Mouse (Mus musculus) hindlimb bud, embryonic 11.5 days (tissue): ENCODE measurements around the gene Chrna3.

Experiments
- DNase-seq: peaks from one replicate; pipeline ENCODE4 v3.0.0-alpha.2; 2012; ENCODE audit warnings: low read depth, low spot score; ENCODE audit errors: extremely low spot score

The Chrna3 gene

DNA sequence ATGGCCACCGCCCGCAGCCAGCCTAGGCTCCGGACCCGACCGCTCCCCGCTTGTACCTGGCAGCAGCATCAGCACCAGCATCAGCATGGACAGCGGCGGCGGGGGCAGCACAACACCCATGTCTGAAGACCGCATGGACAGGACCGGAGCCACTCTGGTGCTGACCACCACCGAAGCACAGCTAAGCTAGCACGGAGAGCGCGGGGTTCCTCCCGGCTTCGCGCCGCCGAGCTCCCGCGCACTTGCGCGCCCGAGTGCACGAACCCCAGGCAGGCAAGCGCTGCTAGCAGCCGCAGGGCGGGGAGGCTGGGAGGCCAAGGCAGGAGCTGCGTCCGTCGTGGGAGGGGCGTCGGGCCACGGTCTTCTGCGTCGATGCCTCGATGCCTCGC, at the start of gene Chrna3:
Chrna3 (minus strand) TSS at position 288 of the 389 bp plus-strand sequence.
- DNase-seq, result no peak

DNA sequence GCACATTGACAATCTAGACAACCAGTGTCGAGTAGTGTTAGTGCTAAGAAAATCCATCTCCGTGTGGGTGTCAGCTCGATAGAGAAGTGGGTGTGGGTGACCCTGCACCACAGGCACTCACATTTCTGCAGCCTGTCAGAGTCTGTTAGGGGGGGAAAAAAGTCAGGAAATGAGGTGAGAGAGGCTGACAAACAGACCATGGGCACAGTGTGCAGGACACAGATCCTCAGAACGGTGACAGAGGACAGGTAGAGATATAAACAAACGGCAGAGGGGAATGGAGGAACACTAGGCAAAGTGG, 41.6 kb upstream of the Chrna3 start:
- no peak for DNase-seq

DNA sequence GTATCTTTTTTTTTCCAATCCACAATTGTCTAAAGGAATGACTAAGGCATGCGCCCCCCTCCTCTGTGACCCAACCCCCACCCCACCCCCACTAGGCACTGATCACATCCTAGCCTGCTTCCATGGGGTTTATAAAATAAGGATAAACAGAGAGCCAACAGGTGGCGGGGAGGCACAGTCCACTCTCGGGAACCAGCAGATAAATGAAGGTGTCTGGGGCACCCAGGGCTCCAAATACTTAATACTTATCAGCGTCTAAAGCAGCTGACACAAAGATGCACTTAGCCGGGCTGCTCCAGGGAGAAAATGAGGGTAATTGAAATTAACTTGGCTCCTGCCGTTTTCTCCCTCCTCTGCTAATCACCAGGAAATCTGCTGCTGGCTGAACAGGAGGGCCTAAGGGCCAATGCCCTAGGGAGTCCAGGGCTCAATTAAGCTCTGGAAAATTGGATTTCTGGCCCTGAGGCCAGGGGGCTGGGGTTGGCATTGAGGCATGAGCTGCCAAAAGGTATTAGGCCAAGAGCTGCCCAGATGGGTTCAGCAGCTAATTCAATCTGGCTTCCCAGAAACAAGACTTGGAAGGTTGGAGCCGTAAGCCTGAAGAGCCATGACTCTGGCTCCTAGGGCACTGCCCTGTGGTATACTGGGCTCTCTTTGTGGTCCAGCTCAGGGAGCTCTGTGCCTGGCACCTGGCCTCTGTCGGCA, 41.0 kb upstream of the Chrna3 start:
- DNase-seq, result no peak

DNA sequence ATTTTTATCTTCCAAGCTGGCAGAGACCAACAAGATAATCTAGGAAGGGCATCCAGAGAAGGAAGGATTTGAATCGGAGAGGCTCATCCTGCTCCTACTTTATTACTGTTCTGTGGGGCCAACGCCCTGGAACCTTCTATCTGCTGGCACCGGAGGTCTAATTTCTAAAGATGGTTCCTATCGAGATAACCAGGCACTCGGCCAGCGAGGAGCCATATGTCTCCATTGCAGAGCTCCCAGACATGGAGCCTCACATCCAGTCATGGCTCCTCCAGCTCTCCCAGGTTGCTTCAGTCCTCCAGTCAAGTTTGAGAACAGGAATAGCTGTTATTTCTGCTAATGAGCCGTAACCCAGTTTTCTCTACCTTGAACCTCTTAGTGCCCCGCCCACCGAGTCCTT, 38.9 kb upstream of the Chrna3 start:
- no peak for DNase-seq

DNA sequence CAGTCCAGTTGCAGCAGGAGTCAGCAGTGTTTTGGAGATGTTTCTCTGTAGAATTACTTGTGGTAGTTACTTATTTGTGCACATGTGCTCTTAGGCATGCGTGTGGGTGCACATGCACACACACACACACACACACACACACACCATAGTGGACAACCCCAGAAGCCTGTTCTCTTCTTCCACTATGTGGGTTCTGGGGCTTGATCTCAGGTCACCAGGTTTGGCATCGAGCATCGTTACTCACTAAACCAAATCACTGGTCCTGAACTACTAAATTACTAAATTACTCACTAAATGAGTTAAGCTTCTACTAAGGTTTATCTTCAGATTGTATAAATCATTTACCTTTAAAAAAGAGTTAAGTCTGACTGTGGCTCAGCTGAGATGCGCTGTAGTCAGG, 31.7 kb upstream of the Chrna3 start:
- no peak for DNase-seq

DNA sequence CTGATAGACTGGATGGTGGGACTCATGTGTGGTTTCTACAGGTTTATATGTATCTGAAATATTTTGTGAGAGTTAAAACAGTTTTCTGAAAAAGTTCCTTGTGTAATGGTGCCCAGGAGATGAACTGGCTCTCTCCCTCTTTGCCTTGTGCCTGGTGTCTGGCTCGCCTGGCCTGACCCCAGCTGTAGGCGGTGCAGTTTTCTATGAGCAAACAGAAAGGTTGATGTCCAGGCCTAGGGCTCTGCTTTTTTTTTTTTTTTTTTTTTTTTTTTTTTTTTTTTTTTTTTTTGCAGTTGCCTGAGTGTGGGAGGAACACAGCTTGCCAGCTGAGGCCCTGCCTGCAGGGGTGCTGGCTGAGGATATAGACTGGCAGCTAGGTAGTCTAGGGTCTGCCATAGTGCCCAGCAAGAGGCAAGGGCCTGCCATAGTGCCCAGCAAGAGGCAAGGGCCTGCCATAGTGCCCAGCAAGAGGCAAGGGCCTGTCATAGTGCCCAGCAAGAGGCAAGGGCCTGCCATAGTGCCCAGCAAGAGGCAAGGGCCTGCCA, 29.1 kb upstream of the Chrna3 start:
- no peak for DNase-seq

DNA sequence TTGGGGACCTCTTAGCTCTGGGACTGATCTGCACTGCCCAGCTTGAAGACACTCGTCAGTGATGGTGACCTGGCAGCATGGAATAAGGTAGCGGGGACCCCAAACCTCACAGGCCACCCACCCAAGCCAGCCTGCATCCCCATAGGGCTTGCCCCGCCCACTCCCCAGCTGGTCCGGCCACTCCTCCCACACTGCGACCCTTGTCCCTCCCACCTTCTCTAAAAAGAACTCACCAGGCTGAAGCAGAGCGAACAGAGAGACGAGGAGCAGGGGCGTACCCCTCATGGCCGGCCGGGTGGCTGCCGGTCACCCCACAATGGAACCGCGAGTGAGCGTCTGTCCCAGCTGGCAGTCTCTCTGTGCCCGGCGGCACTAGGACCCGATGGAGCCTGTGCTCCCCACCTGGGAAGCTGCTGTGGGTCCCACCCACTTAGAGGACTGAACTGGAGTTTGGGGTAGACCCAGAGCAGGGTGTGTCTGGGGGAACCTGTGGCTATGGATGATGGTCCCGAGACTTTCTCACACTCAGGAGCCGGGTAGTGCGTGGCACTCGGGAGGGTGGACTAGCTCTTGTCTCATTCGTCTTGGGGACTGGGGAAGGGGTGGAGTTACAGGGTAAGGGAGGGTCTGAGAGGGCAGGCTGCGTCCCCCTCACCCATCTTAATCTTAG, 22.0 kb upstream of the Chrna3 start, which contains the start of gene Chrnb4:
Chrnb4 (minus strand) TSS at position 569 of the 670 bp plus-strand sequence.
- no peak for DNase-seq

DNA sequence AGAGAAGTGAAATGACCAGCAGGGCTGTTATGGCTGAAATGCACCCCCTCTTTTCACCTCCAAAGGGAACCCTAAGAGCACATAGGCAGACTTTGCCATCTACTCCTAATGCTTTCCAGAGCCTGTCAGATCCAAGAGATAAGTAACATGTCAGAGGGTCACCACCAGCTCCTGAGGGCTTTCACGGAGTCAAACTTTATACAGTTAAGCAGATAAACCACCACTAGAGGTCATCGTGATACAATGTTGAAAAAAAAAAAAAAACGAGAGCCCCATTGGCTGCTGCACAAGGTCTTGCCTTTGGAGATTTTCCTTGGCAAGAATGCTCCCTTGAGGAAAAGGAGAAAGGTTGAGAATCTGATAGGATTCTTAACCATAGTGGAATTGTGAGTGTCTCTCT, 20.4 kb upstream of the Chrna3 start:
- DNase-seq, result no peak

DNA sequence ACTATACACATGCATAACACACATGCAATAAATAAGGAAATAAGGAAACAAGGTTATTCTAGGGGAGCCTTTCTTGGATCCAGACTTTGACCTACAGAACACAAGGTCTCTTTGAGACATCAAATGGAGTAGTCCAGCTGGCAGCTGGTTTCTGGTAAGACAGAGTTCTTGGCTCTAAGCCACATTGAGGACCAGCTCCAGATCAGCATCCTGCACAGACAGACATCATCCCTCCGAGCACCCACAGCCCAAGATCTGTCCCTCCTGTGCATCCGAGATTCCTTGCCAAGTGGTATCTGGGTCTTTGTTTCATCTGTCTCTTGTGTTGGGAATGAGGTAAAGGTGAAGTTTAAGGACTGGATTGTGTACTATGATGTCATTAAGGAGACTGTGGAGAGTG, 18.6 kb upstream of the Chrna3 start:
- DNase-seq, result no peak

DNA sequence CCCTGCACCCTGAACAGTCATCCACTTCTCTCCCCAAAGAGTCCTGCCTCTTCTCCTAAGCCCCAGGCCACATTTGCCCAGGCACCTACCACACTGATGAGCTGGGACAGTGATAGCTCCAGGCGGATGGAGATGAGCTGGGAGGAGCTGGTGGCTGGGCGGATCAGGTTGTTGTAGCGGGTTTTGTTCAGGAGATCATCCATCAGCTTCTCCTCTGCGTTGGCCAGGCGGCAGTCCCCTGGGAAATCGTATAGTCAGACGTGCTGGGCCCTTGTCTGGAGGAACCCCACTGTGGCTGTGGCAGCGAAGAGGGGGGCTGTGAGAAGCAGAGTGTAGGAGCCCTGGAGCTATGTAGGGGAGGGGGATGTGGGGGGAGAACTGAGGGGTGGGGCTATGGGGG, 17.3 kb upstream of the Chrna3 start:
- DNase-seq, result no peak

DNA sequence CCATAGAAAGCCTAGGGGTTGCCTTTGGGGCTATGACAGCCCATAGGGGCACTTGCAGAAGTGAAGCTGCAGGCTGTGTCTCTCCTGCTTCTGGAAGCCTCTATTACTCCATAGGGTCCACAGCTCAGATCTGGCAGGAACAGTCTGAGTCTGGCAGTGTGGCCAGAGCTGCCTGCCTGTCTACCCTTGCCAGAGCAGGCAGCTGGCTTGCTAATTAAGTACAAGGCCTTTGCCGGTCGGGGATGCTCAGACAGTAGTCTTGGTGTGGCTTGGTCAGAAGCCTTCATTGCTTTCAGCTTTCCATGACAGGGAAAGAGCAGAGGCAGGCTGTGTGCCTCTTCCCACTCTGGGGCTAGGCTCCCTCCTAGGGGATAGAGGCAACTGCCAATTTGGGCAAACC, 15.0 kb upstream of the Chrna3 start:
- no peak for DNase-seq

DNA sequence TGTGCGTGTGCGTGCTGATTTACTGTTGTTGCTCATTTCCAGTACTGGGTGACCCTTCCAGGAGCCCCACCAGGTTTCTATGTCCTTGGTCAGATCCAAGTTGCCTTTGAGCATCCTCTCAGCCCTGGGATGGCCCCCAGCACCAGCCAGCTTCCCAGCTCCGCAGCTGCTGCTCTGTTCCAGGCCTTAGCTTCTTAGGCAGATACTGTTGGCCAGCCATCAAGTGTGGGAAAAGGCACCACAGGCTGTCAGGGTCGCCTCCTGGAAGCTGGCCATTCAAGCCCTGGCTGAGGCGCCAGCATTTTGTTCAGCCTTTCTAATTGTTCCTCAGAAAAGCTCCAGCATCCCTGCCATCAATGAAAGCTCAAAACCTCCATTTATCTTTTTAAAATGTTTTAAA, 13.6 kb upstream of the Chrna3 start:
- no peak for DNase-seq

DNA sequence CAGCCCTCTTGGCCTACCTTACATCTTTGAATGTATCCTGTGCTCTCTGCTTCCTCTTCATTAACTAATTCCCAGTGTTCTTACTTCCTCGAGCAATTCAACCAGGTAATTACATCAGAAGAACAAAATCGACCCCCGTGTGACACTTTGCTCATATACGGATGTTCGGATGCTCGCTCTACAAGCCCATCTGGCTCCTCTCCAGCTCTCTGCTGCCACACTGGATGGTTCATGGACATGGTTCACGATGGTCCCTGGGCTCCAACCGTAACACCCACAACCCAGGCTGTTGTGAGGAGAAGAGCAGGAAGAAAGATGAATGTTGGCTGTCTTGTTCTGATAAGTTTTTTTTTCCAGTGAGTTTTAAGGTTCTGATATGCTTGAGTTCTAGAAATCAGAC, 12.6 kb upstream of the Chrna3 start:
- DNase-seq, result no peak

DNA sequence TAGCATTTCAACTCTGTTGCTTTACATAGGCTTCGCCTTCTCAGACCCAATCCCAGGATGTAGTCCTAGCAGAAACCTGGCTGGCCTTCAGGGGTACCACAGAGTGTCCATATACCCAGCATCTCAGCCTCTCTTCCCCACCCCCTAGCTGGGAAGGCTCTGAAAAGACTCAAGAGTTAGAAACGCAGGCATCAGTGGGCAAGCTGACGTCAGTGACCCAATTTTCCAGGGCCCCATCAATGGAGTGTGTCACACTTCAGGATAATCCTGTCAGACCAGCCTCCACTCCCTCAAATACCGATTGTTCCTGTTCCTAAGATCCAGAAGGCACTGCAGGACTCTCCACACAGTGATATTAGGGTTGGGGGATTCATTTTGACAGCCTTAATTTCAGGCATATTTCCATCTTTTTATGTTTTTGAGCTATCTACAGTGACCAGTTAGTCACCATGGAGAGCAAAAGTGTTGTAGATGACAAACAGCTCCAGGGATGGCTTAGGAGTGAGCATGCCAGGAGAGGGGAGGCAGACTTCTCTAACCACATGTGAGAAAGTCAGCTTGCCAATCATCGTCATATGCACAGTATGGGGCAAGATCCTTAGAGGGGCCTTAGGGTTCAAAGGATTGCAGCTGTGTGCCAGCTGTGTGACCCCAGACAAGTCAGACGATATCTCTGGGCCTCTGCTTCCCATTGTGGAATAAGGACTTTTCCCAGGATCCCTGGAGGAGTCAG, 5.2 kb upstream of the Chrna3 start:
- DNase-seq, result no peak

DNA sequence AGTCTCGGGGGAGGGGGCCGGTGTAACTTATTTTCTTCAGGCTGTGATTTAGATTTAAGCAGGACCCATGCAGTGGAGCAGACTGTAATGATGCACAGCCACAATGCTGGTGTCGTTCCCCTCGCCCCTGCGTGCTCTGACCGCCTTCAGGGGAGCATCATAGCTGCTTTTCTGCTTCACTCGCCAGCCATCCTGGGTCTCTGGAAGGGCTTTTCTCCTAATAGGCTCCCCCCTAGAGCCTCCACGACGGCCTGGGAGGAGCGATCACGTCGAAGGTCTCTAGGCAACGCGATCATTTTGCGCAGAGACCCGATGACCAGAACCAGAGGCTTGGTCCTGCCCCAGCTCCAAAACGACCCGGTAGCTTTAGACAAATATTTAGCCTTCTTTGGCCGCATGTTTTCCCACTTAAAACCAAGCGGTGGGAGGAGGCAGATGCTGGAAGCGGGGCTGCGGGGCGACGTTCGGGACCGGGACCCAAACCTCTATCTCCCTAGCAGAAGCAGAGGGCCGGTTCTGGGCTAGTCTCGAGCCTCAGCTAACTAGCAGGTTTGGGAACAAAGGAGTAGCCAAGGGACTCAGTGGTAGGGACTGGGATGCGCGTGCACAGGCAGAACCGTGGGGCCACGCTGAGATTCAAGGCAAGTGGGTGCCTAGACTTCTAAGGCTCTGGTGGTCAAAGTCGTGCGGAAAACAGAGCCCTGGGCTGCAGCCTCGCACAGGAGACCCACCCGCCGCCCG, 658 bp downstream of the Chrna3 start:
- no peak for DNase-seq

DNA sequence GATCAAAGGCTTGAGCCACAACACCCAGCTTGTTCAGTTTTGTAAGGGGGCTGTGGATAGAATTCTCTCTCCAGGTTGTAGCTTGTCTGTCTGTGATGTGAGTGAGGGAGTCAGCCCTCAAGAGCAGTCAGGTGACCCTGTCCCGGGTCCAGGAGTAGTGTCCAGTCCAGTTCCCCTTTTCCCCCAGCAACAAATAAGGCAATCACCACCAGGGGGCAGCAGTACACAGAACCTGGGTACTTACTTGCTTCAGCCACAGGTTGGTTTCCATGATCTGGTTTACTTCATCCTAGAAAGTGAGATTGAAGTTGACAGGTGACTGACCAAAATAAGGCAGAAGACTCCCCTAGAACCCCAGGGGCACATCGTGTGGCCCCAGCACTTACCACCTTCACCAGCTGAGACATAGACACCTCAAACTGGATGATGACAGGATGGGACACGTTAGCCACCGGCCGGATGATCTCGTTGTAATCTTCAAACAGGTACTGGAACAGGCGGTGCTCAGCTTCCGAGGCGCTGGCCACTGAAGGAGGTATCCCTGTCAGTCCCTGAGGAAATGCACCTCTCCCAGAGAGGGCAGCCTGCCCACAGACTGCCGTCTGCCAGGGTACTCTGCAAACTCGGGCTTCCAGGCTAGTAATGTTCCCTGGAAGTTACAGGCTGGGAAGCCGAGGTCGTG, 2.3 kb downstream of the Chrna3 start:
- DNase-seq, result peak; percentile 88

DNA sequence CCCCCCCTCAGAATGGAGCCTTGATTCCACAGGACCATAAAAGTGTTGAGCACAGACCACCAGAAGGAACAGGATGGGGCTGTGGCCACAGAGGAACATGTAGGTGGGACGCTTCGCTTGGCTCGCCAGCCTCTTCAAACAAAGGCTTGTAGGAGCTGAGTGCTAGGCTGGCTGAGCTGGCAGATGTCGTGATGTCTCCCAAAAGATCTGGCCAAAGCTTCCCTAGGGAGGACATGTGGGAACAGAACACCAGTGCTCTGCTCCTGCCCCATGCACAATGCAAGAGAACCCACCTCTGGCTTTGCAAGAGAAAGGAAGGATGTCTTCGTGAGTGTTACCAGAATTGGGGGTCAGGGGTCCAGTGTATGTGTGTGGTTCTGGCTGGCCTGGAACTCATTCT, 3.0 kb downstream of the Chrna3 start:
- DNase-seq, result no peak

DNA sequence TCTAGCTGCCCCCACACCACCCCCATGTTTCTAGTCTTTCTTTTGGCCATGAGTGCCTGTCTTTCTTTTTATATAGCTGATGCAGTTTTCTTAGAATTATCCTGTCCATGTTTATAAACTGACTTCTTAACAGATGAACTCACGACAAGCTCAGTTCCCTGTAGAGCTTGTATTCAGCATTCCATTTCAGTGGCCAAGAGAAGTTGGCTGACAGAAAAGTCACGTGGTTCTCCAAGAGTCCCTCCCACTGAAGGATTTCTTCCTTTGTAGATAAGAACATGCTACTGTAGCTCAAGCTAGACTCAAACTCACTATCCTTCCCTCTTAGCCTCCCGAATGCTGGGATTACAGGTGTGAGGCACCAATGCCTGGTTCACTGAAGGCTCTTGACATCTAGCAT, 9.4 kb downstream of the Chrna3 start:
- no peak for DNase-seq

DNA sequence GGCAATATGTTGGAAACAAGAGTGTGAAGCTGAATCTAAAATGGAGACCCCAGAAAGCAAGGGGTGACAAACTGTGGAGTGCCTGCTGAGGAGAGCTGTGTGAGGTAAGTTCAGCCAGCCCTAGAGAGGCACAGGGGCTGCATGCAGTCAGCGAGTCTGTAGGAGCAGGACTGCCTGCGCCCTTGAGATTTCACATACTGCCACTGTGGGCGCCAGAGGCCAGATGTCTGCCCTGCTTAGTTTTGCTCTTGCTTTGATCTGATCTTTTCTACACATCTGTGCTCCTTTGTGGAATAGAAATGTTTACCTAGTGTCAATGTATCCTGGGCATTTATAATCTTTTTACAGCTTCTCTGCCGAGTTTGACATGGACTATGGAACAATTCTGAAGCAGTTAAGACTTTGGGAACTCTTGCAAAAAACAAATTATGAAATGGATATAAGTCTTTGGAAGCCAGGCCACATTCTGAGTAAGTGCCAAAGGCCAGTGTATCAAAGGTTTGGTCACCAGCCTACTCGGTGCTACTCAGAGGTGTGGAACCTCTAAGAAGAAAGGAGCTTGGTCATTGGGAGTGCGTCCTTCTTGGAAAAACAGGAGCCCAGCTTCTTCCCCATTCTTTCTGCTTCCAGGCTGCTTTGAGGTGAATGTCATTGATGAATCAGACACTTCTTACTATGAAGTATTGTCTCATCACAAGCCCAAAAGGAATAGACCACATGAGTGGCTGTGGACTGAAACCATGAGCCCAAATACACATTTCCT, 15.6 kb downstream of the Chrna3 start:
- no peak for DNase-seq

DNA sequence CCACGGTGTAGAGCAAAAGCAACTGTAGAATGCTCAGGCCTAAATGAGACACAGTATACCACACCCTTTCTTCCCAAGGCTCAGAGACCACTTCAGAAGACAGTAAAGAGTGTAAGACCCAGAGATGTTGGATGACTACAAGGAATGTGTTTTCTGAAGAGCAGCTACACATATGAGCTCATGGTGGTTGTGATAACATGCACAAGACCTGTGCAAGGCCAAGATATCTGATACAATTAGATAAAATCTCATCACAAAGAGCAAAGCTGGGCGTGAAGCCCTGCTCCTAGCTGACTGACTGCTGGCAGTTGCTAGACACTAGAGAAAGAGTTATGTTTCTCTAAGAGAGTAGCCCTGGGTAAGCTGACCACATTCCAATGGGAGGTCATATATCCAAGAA, 16.7 kb downstream of the Chrna3 start:
- no peak for DNase-seq
